Mouse (Mus musculus) right cerebral cortex, postnatal 4 days (tissue): ENCODE measurements around the gene Tardbp.

Experiments
- DNase-seq: peaks from one replicate; pipeline ENCODE4 v3.0.0-alpha.2; 2022

Tardbp gene

GRCm38 (mm10) chr4:148635309-148635708 is 8.5 kb upstream of the Tardbp start:
- no peak for DNase-seq

- DNase-seq, result no peak
Observed at GRCm38 (mm10) chr4:148633395-148634061, 6.7 kb upstream of the Tardbp start.

GRCm38 (mm10) chr4:148632013-148632692 is 5.3 kb upstream of the Tardbp start:
- no peak for DNase-seq

- no peak for DNase-seq
Observed at GRCm38 (mm10) chr4:148627246-148627645, 427 bp upstream of the Tardbp start.

- DNase-seq, result peak; percentile 36
Observed at GRCm38 (mm10) chr4:148625756-148626622, 830 bp downstream of the Tardbp start.

- DNase-seq, result no peak
Observed at GRCm38 (mm10) chr4:148625010-148625409, 1.8 kb downstream of the Tardbp start.

- no peak for DNase-seq
Observed at GRCm38 (mm10) chr4:148623609-148624008, 3.2 kb downstream of the Tardbp start.

- DNase-seq, result no peak
Observed at GRCm38 (mm10) chr4:148622485-148622884, 4.3 kb downstream of the Tardbp start.

- DNase-seq, result no peak
Observed at GRCm38 (mm10) chr4:148620718-148621117, 6.1 kb downstream of the Tardbp start.

GRCm38 (mm10) chr4:148619805-148620204 is 7.0 kb downstream of the Tardbp start:
- no peak for DNase-seq

GRCm38 (mm10) chr4:148613738-148614137 is 13.1 kb downstream of the Tardbp start:
- DNase-seq, result no peak

- no peak for DNase-seq
Observed at GRCm38 (mm10) chr4:148612557-148612956, 14.3 kb downstream of the Tardbp start.

- DNase-seq, result no peak
Observed at GRCm38 (mm10) chr4:148610631-148611364, 16.0 kb downstream of the Tardbp start.

- DNase-seq, result no peak
Observed at GRCm38 (mm10) chr4:148609805-148610204, 17.0 kb downstream of the Tardbp start.

- DNase-seq, result peak; percentile 84
Observed at GRCm38 (mm10) chr4:148607758-148608157, 19.1 kb downstream of the Tardbp start.

- peak; percentile 56 for DNase-seq
Observed at GRCm38 (mm10) chr4:148604541-148605165, 22.2 kb downstream of the Tardbp start.

GRCm38 (mm10) chr4:148604141-148604540 is 22.7 kb downstream of the Tardbp start:
- no peak for DNase-seq

- no peak for DNase-seq
Observed at GRCm38 (mm10) chr4:148603376-148604139, 23.3 kb downstream of the Tardbp start.

- DNase-seq, result no peak
Observed at GRCm38 (mm10) chr4:148602357-148603120, 24.3 kb downstream of the Tardbp start, which contains the start of gene Masp2. Gene Masp2, plus strand, starts transcription at chr4:148602554.

- DNase-seq, result no peak
Observed at GRCm38 (mm10) chr4:148601871-148602270, 24.9 kb downstream of the Tardbp start.

- DNase-seq, result no peak
Observed at GRCm38 (mm10) chr4:148600316-148600715, 26.5 kb downstream of the Tardbp start.
